Mouse (Mus musculus) midbrain, embryonic 12.5 days (tissue): ENCODE results near the gene Tmem104. TPM values are rescaled to one million over a fixed set of nuclear protein-coding genes. Genes with fewer than 3 reads are reported as not detected.

Experiments used
- ATAC-seq: fragments of 200-750 bp; cut with Nextera tagmentation; 2 replicates; pipeline ENCODE4 v1.8.0; 2017; ENCODE audit warnings: low read depth, moderate TSS enrichment, moderate library complexity; ENCODE audit not compliant: low FRiP score
- H3K27ac ChIP-seq: fragments of 300-500 bp; sonication (generic); replicated peaks from 2 replicates; pipeline ENCODE4 v1.5.1; 2016; ENCODE audit warnings: mild to moderate bottlenecking
- H3K27me3 ChIP-seq: fragments of 300-500 bp; sonication (generic); 2 replicates; pipeline ENCODE4 v1.6.1; 2016; ENCODE audit warnings: mild to moderate bottlenecking
- H3K36me3 ChIP-seq: fragments of 300-500 bp; sonication (generic); 2 replicates; pipeline ENCODE4 v1.6.1; 2016
- H3K4me1 ChIP-seq: fragments of 300-500 bp; sonication (generic); 2 replicates; pipeline ENCODE4 v1.6.1; 2016
- H3K4me2 ChIP-seq: fragments of 300-500 bp; sonication (generic); replicated peaks from 2 replicates; pipeline ENCODE4 v1.6.1; 2016; ENCODE audit warnings: mild to moderate bottlenecking, moderate library complexity
- H3K4me3 ChIP-seq: fragments of 300-500 bp; sonication (generic); 2 replicates; pipeline ENCODE4 v1.5.1; 2016; ENCODE audit warnings: mild to moderate bottlenecking
- H3K9ac ChIP-seq: fragments of 300-500 bp; sonication (generic); replicated peaks from 2 replicates; pipeline ENCODE4 v1.6.1; 2016; ENCODE audit warnings: mild to moderate bottlenecking, moderate library complexity
- H3K9me3 ChIP-seq: fragments of 300-500 bp; sonication (generic); 2 replicates; pipeline ENCODE4 v1.6.1; 2016; ENCODE audit warnings: mild to moderate bottlenecking
- WGBS: fragments of 180-500 bp; shearing (Covaris S2); methylation state at CpG from one replicate; pipeline ENCODE4 v1.1.7; 2016; 5-methylcytosine and 5-hydroxymethylcytosine counted together
- polyA plus RNA-seq: library from polyadenylated mRNA; unstranded; fragments of >200 nt; fragmentation: Nextera tagmentation; extraction: Ambion mirVana; gene quantifications from 2 replicates; pipeline ENCODE4 v1.2.1, GENCODE M21; 2016

The Tmem104 gene
- polyA plus RNA-seq, 1 experiment from 2014 or later, result 9.2 TPM

GRCm38 (mm10) chr11:115169430-115169829, 17.9 kb upstream of the Tmem104 start:
- WGBS, result 88% methylated on average over 4 of the region's 4 CpGs
- H3K36me3 ChIP-seq, result no peaks in the 10 kb centered on the region
- no peak overlapping the region for H3K4me3 ChIP-seq
- no peak overlapping the region for H3K9ac ChIP-seq
- peaks cover 51% of the 10 kb centered on the region for H3K27me3 ChIP-seq
- peaks cover 40% of the 10 kb centered on the region for H3K4me1 ChIP-seq
- no peak overlapping the region for H3K4me2 ChIP-seq
- no peak for ATAC-seq
- H3K27ac ChIP-seq, result no peak overlapping the region
- no peaks in the 10 kb centered on the region for H3K9me3 ChIP-seq

- peaks cover 48% of the 10 kb centered on the region for H3K27me3 ChIP-seq
- H3K4me1 ChIP-seq, result peaks cover 45% of the 10 kb centered on the region
- H3K4me2 ChIP-seq, result no peak overlapping the region
- H3K27ac ChIP-seq, result no peak overlapping the region
- H3K9ac ChIP-seq, result no peak overlapping the region
- H3K4me3 ChIP-seq, result no peak overlapping the region
- 44% methylated on average over 8 of the region's 8 CpGs for WGBS
- ATAC-seq, result no peak
- no peaks in the 10 kb centered on the region for H3K36me3 ChIP-seq
- no peaks in the 10 kb centered on the region for H3K9me3 ChIP-seq
Measured at GRCm38 (mm10) chr11:115171125-115171524, 16.2 kb upstream of the Tmem104 start.

- Histone ChIP-seq H3K4me3 (no peak overlapping the region), H3K4me1 (peaks cover 61% of the 10 kb centered on the region), H3K27me3 (peaks cover 54% of the 10 kb centered on the region), H3K9ac (no peak overlapping the region), H3K4me2 (no peak overlapping the region), H3K36me3 (no peaks in the 10 kb centered on the region), H3K27ac (no peak overlapping the region), H3K9me3 (no peaks in the 10 kb centered on the region)
- 15% methylated on average over 4 of the region's 4 CpGs for WGBS
- 0 out of 2 replicates have a peak, but pooled peaks have one; percentile 54 for ATAC-seq
Measured at GRCm38 (mm10) chr11:115172825-115173287, 14.4 kb upstream of the Tmem104 start.

- Histone ChIP-seq H3K9me3 (no peaks in the 10 kb centered on the region), H3K4me1 (peaks cover 65% of the 10 kb centered on the region), H3K36me3 (no peaks in the 10 kb centered on the region), H3K9ac (no peak overlapping the region), H3K4me3 (no peak overlapping the region), H3K4me2 (no peak overlapping the region), H3K27me3 (peaks cover 54% of the 10 kb centered on the region), H3K27ac (no peak overlapping the region)
- ATAC-seq, result no peak
- WGBS, result 10% methylated on average over 16 of the region's 16 CpGs
Measured at GRCm38 (mm10) chr11:115173549-115174339, 13.5 kb upstream of the Tmem104 start.

GRCm38 (mm10) chr11:115176399-115177190, 10.7 kb upstream of the Tmem104 start:
- H3K9me3 ChIP-seq, result no peaks in the 10 kb centered on the region
- no peak overlapping the region for H3K27ac ChIP-seq
- WGBS, result 54% methylated on average over 24 of the region's 24 CpGs
- no peak overlapping the region for H3K4me3 ChIP-seq
- no peak overlapping the region for H3K4me2 ChIP-seq
- ATAC-seq, result no peak
- peaks cover 65% of the 10 kb centered on the region for H3K4me1 ChIP-seq
- H3K27me3 ChIP-seq, result peaks cover 49% of the 10 kb centered on the region
- no peaks in the 10 kb centered on the region for H3K36me3 ChIP-seq
- H3K9ac ChIP-seq, result 0 out of 2 replicates have a peak overlapping the region, but pooled peaks have one; percentile 16

- Histone ChIP-seq H3K27ac (0 out of 2 replicates have a peak overlapping the region, but pooled peaks have one; percentile 26), H3K9me3 (no peaks in the 10 kb centered on the region), H3K9ac (0 out of 2 replicates have a peak overlapping the region, but pooled peaks have one; percentile 16), H3K4me1 (peaks cover 55% of the 10 kb centered on the region), H3K4me2 (peak overlapping the region; percentile 30), H3K36me3 (no peaks in the 10 kb centered on the region), H3K4me3 (no peak overlapping the region), H3K27me3 (peaks cover 39% of the 10 kb centered on the region)
- whole genome bisulfite sequencing, result 16% methylated on average over 10 of the region's 10 CpGs
- peak; percentile 58 for ATAC-seq
Measured at GRCm38 (mm10) chr11:115177559-115178195, 9.6 kb upstream of the Tmem104 start.

- peaks cover 44% of the 10 kb centered on the region for H3K4me1 ChIP-seq
- H3K27me3 ChIP-seq, result peaks cover 28% of the 10 kb centered on the region
- no peak overlapping the region for H3K9ac ChIP-seq
- no peaks in the 10 kb centered on the region for H3K9me3 ChIP-seq
- H3K4me2 ChIP-seq, result no peak overlapping the region
- no peak for ATAC-seq
- no peak overlapping the region for H3K27ac ChIP-seq
- no peaks in the 10 kb centered on the region for H3K36me3 ChIP-seq
- no peak overlapping the region for H3K4me3 ChIP-seq
- 84% methylated on average over 2 of the region's 2 CpGs for WGBS
Measured at GRCm38 (mm10) chr11:115178766-115179165, 8.5 kb upstream of the Tmem104 start.

GRCm38 (mm10) chr11:115179191-115179590, 8.1 kb upstream of the Tmem104 start:
- Histone ChIP-seq H3K9ac (no peak overlapping the region), H3K4me2 (no peak overlapping the region), H3K36me3 (no peaks in the 10 kb centered on the region), H3K27me3 (peaks cover 23% of the 10 kb centered on the region), H3K27ac (no peak overlapping the region), H3K9me3 (no peaks in the 10 kb centered on the region), H3K4me3 (no peak overlapping the region), H3K4me1 (peaks cover 40% of the 10 kb centered on the region)
- 72% methylated on average over 6 of the region's 6 CpGs for WGBS
- no peak for ATAC-seq

- 88% methylated on average over 6 of the region's 6 CpGs for WGBS
- Histone ChIP-seq H3K9me3 (no peaks in the 10 kb centered on the region), H3K27ac (no peak overlapping the region), H3K4me3 (no peak overlapping the region), H3K36me3 (no peaks in the 10 kb centered on the region), H3K27me3 (peaks cover 19% of the 10 kb centered on the region), H3K4me1 (peaks cover 33% of the 10 kb centered on the region), H3K4me2 (no peak overlapping the region), H3K9ac (no peak overlapping the region)
- ATAC-seq, result no peak
Measured at GRCm38 (mm10) chr11:115179881-115180280, 7.4 kb upstream of the Tmem104 start.

- 23% methylated on average over 12 of the region's 12 CpGs for WGBS
- H3K9ac ChIP-seq, result no peak overlapping the region
- H3K36me3 ChIP-seq, result no peaks in the 10 kb centered on the region
- no peak overlapping the region for H3K4me3 ChIP-seq
- no peak overlapping the region for H3K27ac ChIP-seq
- ATAC-seq, result no peak
- H3K9me3 ChIP-seq, result no peaks in the 10 kb centered on the region
- peaks cover 21% of the 10 kb centered on the region for H3K4me1 ChIP-seq
- H3K27me3 ChIP-seq, result no peaks in the 10 kb centered on the region
- no peak overlapping the region for H3K4me2 ChIP-seq
Measured at GRCm38 (mm10) chr11:115181913-115182638, 5.2 kb upstream of the Tmem104 start.

- Histone ChIP-seq H3K36me3 (no peaks in the 10 kb centered on the region), H3K4me2 (no peak overlapping the region), H3K4me1 (peaks cover 16% of the 10 kb centered on the region), H3K27ac (no peak overlapping the region), H3K27me3 (no peaks in the 10 kb centered on the region; the same call in 1 of the 2 replicates), H3K4me3 (no peak overlapping the region), H3K9me3 (no peaks in the 10 kb centered on the region), H3K9ac (no peak overlapping the region)
- WGBS, result 46% methylated on average over 4 of the region's 4 CpGs
- ATAC-seq, result no peak
Measured at GRCm38 (mm10) chr11:115184973-115185372, 2.3 kb upstream of the Tmem104 start.
